In genomic region chr9:102718676-102719075, GRCm38 (mm10) we compare ENCODE assay signal across 8 mouse cellular contexts. TPM values are rescaled to one million over a fixed set of nuclear protein-coding genes. Genes with fewer than 3 reads are reported as not detected.
DNase-seq lines count a peak whose midpoint lies in the region; ATAC-seq and TF ChIP-seq lines count a peak whose summit lies in the region.

No protein-coding gene starts in this region.

- 9% methylated on average over 21 of the region's 21 CpGs for WGBS in thymus, adult 2 months
- 0% methylated on average over 21 of the region's 21 CpGs for WGBS in kidney, embryonic 16.5 days
- WGBS in midbrain, embryonic 10.5 days, result under 1% methylated on average over 21 of the region's 21 CpGs

- no peaks in the 10 kb centered on the region for H3K9me3 ChIP-seq in kidney, embryonic 16.5 days (ENCODE audit: low read length)
- H3K9me3 ChIP-seq in midbrain, embryonic 10.5 days (replicated peaks), result no peaks in the 10 kb centered on the region

- peaks cover 9% of the 10 kb centered on the region; the same call in 1 of the 2 replicates for H3K27me3 ChIP-seq in thymus, adult 2 months (ENCODE audit: control insufficient read depth, insufficient read depth, low read length)
- H3K27me3 ChIP-seq in kidney, embryonic 16.5 days (ENCODE audit: insufficient read depth, low read length), result no peaks in the 10 kb centered on the region
- peaks cover 19% of the 10 kb centered on the region for H3K27me3 ChIP-seq in midbrain, embryonic 10.5 days (ENCODE audit: low read depth, poor library complexity, severe bottlenecking)

- peak overlapping the region; percentile 97 for H3K9ac ChIP-seq in kidney, embryonic 16.5 days (replicated peaks; ENCODE audit: low read length)

- no peak for TF ChIP-seq POLR2A in thymus, adult 2 months (IDR thresholded peaks at IDR 0.05; ENCODE audit: control insufficient read depth, extremely low read depth, insufficient read depth, low read length, poor library complexity)

- peak overlapping the region; percentile 83 for H3K4me2 ChIP-seq in kidney, embryonic 16.5 days (replicated peaks; ENCODE audit: low read depth, low read length)

- H3K4me3 ChIP-seq in thymus, adult 2 months (ENCODE audit: control insufficient read depth, insufficient read depth, low read length), result peak overlapping the region; percentile 34; the same call in 1 of the 2 replicates
- peak overlapping the region; percentile 94 for H3K4me3 ChIP-seq in kidney, embryonic 16.5 days (ENCODE audit: low read length)
- H3K4me3 ChIP-seq in midbrain, embryonic 10.5 days, result peak overlapping the region; percentile 96

- no peaks in the 10 kb centered on the region for H3K36me3 ChIP-seq in thymus, adult 2 months (ENCODE audit: control insufficient read depth, insufficient read depth, low read length)
- H3K36me3 ChIP-seq in kidney, embryonic 16.5 days (ENCODE audit: insufficient read depth, low read length), result peaks cover 38% of the 10 kb centered on the region
- H3K36me3 ChIP-seq in midbrain, embryonic 10.5 days, result peaks cover 40% of the 10 kb centered on the region

- DNase-seq in adrenal gland, postnatal 10 days, result peak; percentile 52
- no peak for DNase-seq in adrenal gland, postnatal 25 days
- DNase-seq in thymus, adult 2 months, result no peak
- DNase-seq in thymus, postnatal 36 days, result no peak
- DNase-seq in midbrain, embryonic 10.5 days (ENCODE audit: low spot score), result no peak
- no peak for DNase-seq in cerebellum, adult 11 months
- no peak for DNase-seq in layer of hippocampus, adult 9-10 months (ENCODE audit: low spot score)

- no peak for ATAC-seq in kidney, embryonic 16.5 days (ENCODE audit: low FRiP score, low TSS enrichment)

- peak overlapping the region; percentile 21; the same call in 1 of the 2 replicates for H3K27ac ChIP-seq in thymus, adult 2 months (ENCODE audit: control insufficient read depth, insufficient read depth, low read length)
- peak overlapping the region; percentile 99 for H3K27ac ChIP-seq in kidney, embryonic 16.5 days (ENCODE audit: low read length)
- peak overlapping the region; percentile 100 for H3K27ac ChIP-seq in midbrain, embryonic 10.5 days (replicated peaks)

- TF ChIP-seq CTCF in thymus, adult 2 months (IDR thresholded peaks at IDR 0.05; ENCODE audit: borderline replicate concordance, control insufficient read depth, extremely low read depth, insufficient read depth, low read length, poor library complexity), result no peak

- H3K4me1 ChIP-seq in thymus, adult 2 months (replicated peaks; ENCODE audit: control insufficient read depth, insufficient read depth, low read length), result no peaks in the 10 kb centered on the region
- H3K4me1 ChIP-seq in kidney, embryonic 16.5 days (ENCODE audit: insufficient read depth, low read length), result peaks cover 79% of the 10 kb centered on the region
- H3K4me1 ChIP-seq in midbrain, embryonic 10.5 days, result peaks cover 85% of the 10 kb centered on the region

RNA-seq across cellular contexts. Expression of gene Amotl2, which starts 2.2 kb away (rescaled TPM):
- total RNA-seq in adrenal gland, postnatal 10 days (2021), result 100 to 1,000 TPM; 101 to 154 TPM
- total RNA-seq in adrenal gland, postnatal 25 days (2021), result 231 and 242 TPM in 2 replicates
- polyA plus RNA-seq in thymus, adult 2 months (2012; rRNA removed), result 6.7 and 7.2 TPM in 2 replicates
- polyA plus RNA-seq in kidney, embryonic 16.5 days (2015; fragmentation: Nextera tagmentation; extraction: Ambion mirVana), result 40.9 and 41.5 TPM in 2 replicates
- polyA plus RNA-seq in midbrain, embryonic 10.5 days (2016; fragmentation: Nextera tagmentation; extraction: Ambion mirVana), result 60.3 and 71.1 TPM in 2 replicates

Comparison
In these comparisons a context has a peak if more than half of its experiments do, and no peak if none do; other contexts are left out.
1. H3K27ac ChIP-seq: peak in every context shown above with its lines; median percentile 100 in midbrain, embryonic 10.5 days; 99 in kidney, embryonic 16.5 days; 21 in thymus, adult 2 months.
2. H3K4me3 ChIP-seq: peak in every context shown above with its lines; median percentile 96 in midbrain, embryonic 10.5 days; 94 in kidney, embryonic 16.5 days; 34 in thymus, adult 2 months.